Mouse (Mus musculus): ENCODE data around the gene Fbp2. TPM values are rescaled to one million over a fixed set of nuclear protein-coding genes. Genes with fewer than 3 reads are reported as not detected.
"Not testable (repeated sequence)": the region's sequence is repeated elsewhere in the genome, so short reads cannot be mapped to it uniquely, and the experiment has no call there.

The Fbp2 gene
- polyA plus RNA-seq, 1 experiment from 2014 or later, result 0.87 TPM

DNA sequence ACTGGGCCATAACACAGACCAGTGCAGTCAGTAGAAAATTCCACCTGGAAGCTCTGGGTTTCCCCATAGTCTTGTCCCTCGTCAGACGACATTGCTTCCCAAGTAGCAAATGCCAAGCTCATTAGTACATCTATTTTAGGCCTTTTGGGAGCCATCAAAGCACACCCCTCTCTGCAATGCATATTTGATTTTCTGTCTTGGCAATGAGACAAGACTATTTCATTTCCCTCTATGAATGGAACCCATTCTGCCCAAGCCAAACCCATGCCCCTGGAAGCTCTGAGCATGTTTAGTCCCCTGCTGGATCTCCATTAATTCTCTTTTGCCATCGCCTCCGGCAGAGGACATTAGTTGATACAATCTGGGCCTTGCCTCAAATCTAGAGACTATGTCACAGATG, 8.6 kb upstream of the Fbp2 start:
- ATAC-seq (ENCODE audit: low FRiP score) (peak; percentile 72), DNase-seq (ENCODE audit: low spot score) (peak; percentile 27)
- 59% methylated on average over 4 of the region's 4 CpGs for WGBS
- H3K36me3 ChIP-seq (replicated peaks; ENCODE audit: control insufficient read depth, insufficient read depth), result no peaks in the 10 kb centered on the region
- H3K4me1 ChIP-seq (replicated peaks; ENCODE audit: control insufficient read depth, insufficient read depth, low read length), result peaks cover 5% of the 10 kb centered on the region; the same call in 1 of the 2 replicates
- H3K9me3 ChIP-seq (ENCODE audit: control insufficient read depth, low read length), result no peaks in the 10 kb centered on the region
- H3K27me3 ChIP-seq (ENCODE audit: control insufficient read depth, insufficient read depth, low read length), result no peaks in the 10 kb centered on the region
- H3K27ac ChIP-seq, result peak overlapping the region; percentile 24; the same call in 1 of the 2 replicates
- H3K4me3 ChIP-seq (replicated peaks; ENCODE audit: low read length), result no peak overlapping the region
- H3K4me2 ChIP-seq (replicated peaks), result no peak overlapping the region
- no peak overlapping the region for H3K9ac ChIP-seq

GRCm38 (mm10) chr13:62865651-62866315, 7.6 kb upstream of the Fbp2 start:
- ATAC-seq (ENCODE audit: low FRiP score) (no peak), DNase-seq (ENCODE audit: low spot score) (no peak)
- no peak overlapping the region for H3K4me3 ChIP-seq (replicated peaks; ENCODE audit: low read length)
- peak overlapping the region; percentile 24; the same call in 1 of the 2 replicates for H3K27ac ChIP-seq
- H3K4me1 ChIP-seq (replicated peaks; ENCODE audit: control insufficient read depth, insufficient read depth, low read length), result peaks cover 5% of the 10 kb centered on the region; the same call in 1 of the 2 replicates
- H3K27me3 ChIP-seq (ENCODE audit: control insufficient read depth, insufficient read depth, low read length), result no peaks in the 10 kb centered on the region
- WGBS, result 63% methylated on average over 11 of the region's 11 CpGs
- H3K9ac ChIP-seq, result no peak overlapping the region
- no peaks in the 10 kb centered on the region for H3K36me3 ChIP-seq (replicated peaks; ENCODE audit: control insufficient read depth, insufficient read depth)
- no peaks in the 10 kb centered on the region for H3K9me3 ChIP-seq (ENCODE audit: control insufficient read depth, low read length)
- H3K4me2 ChIP-seq (replicated peaks), result no peak overlapping the region

DNA sequence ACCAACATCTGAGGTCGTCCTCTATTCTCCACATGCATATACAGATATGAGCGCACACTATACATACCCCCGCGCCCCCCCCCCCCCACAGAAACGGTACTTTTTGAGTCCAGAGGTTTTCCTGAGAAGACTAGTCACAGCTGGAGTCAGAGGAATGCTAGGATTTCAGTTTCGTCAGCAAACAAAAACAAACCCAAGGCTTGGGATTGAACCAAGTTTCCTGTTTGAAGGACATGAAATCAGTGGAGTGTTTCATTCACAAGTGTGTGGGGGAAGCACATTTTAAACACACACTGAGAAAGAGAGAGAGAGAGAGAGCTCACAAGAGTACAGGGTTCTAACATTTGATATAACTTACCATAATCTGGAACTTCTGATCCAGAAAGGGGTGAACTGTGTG, 5.5 kb upstream of the Fbp2 start:
- peaks cover 5% of the 10 kb centered on the region; the same call in 1 of the 2 replicates for H3K4me1 ChIP-seq (replicated peaks; ENCODE audit: control insufficient read depth, insufficient read depth, low read length)
- H3K27ac ChIP-seq, result no peak overlapping the region
- no peak for DNase-seq (ENCODE audit: low spot score)
- no peak overlapping the region for H3K4me2 ChIP-seq (replicated peaks)
- H3K9me3 ChIP-seq (ENCODE audit: control insufficient read depth, low read length), result no peaks in the 10 kb centered on the region
- H3K36me3 ChIP-seq (replicated peaks; ENCODE audit: control insufficient read depth, insufficient read depth), result no peaks in the 10 kb centered on the region
- H3K4me3 ChIP-seq (replicated peaks; ENCODE audit: low read length), result no peak overlapping the region
- no peak overlapping the region for H3K9ac ChIP-seq
- ATAC-seq (ENCODE audit: low FRiP score), result no peak
- 77% methylated on average over 6 of the region's 6 CpGs for WGBS
- H3K27me3 ChIP-seq (ENCODE audit: control insufficient read depth, insufficient read depth, low read length), result no peaks in the 10 kb centered on the region

DNA sequence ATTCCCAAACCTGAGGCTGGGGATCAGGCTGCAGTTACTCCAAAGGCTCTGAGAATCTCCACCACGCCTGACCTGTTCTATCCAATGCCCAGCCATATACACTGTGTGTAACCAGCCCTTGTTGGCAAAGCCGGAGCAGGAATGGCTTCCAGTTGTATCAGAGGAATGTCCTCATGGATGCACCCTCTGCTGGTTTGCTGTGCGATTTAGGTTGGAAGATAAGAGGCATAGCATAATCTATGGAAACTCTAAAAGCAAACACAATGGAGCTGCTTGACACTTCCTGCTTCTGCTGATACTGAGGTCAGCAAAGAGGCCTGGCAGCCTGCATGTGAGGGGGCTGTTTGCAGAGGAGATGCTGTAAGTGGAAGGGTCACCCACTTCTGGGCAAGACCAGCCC, 4.7 kb upstream of the Fbp2 start:
- H3K27ac ChIP-seq, result no peak overlapping the region

GRCm38 (mm10) chr13:62860068-62860467, 1.8 kb upstream of the Fbp2 start:
- no peaks in the 10 kb centered on the region for H3K4me1 ChIP-seq (replicated peaks; ENCODE audit: control insufficient read depth, insufficient read depth, low read length)
- H3K4me3 ChIP-seq (replicated peaks; ENCODE audit: low read length), result no peak overlapping the region
- DNase-seq (ENCODE audit: low spot score) (no peak), ATAC-seq (ENCODE audit: low FRiP score) (no peak)
- no peak overlapping the region for H3K9ac ChIP-seq
- H3K36me3 ChIP-seq (replicated peaks; ENCODE audit: control insufficient read depth, insufficient read depth), result no peaks in the 10 kb centered on the region
- no peaks in the 10 kb centered on the region for H3K9me3 ChIP-seq (ENCODE audit: control insufficient read depth, low read length)
- no peaks in the 10 kb centered on the region for H3K27me3 ChIP-seq (ENCODE audit: control insufficient read depth, insufficient read depth, low read length)
- H3K4me2 ChIP-seq (replicated peaks), result no peak overlapping the region
- WGBS, result 87% methylated on average over 4 of the region's 4 CpGs
- no peak overlapping the region for H3K27ac ChIP-seq

More for the DNA sequence above, 4.7 kb upstream of the Fbp2 start:
- no peaks in the 10 kb centered on the region for H3K36me3 ChIP-seq (replicated peaks; ENCODE audit: control insufficient read depth, insufficient read depth)
- DNase-seq (ENCODE audit: low spot score), result no peak
- H3K4me3 ChIP-seq (replicated peaks; ENCODE audit: low read length), result no peak overlapping the region
- 85% methylated on average over 3 of the region's 3 CpGs for WGBS
- H3K4me1 ChIP-seq (replicated peaks; ENCODE audit: control insufficient read depth, insufficient read depth, low read length), result peaks cover 5% of the 10 kb centered on the region; the same call in 1 of the 2 replicates
- H3K9ac ChIP-seq, result no peak overlapping the region
- no peaks in the 10 kb centered on the region for H3K27me3 ChIP-seq (ENCODE audit: control insufficient read depth, insufficient read depth, low read length)
- no peak overlapping the region for H3K4me2 ChIP-seq (replicated peaks)
- no peak for ATAC-seq (ENCODE audit: low FRiP score)
- no peaks in the 10 kb centered on the region for H3K9me3 ChIP-seq (ENCODE audit: control insufficient read depth, low read length)

GRCm38 (mm10) chr13:62859251-62859650, 1.0 kb upstream of the Fbp2 start:
- 85% methylated on average over 10 of the region's 10 CpGs for WGBS
- not testable (repeated sequence) for H3K4me3 ChIP-seq (replicated peaks; ENCODE audit: low read length); H3K9me3 ChIP-seq (ENCODE audit: control insufficient read depth, low read length)

GRCm38 (mm10) chr13:62856850-62857249, 1.4 kb downstream of the Fbp2 start:
- no peak overlapping the region for H3K4me2 ChIP-seq (replicated peaks)
- no peak overlapping the region for H3K9ac ChIP-seq
- 84% methylated on average over 14 of the region's 14 CpGs for WGBS
- H3K4me1 ChIP-seq (replicated peaks; ENCODE audit: control insufficient read depth, insufficient read depth, low read length), result no peaks in the 10 kb centered on the region
- no peaks in the 10 kb centered on the region for H3K9me3 ChIP-seq (ENCODE audit: control insufficient read depth, low read length)
- no peak overlapping the region for H3K27ac ChIP-seq
- DNase-seq (ENCODE audit: low spot score), result no peak
- H3K27me3 ChIP-seq (ENCODE audit: control insufficient read depth, insufficient read depth, low read length), result no peaks in the 10 kb centered on the region
- ATAC-seq (ENCODE audit: low FRiP score), result 0 out of 2 replicates have a peak, but pooled peaks have one; percentile 3
- no peaks in the 10 kb centered on the region for H3K36me3 ChIP-seq (replicated peaks; ENCODE audit: control insufficient read depth, insufficient read depth)
- H3K4me3 ChIP-seq (replicated peaks; ENCODE audit: low read length), result no peak overlapping the region

More at GRCm38 (mm10) chr13:62859251-62859650, 1.0 kb upstream of the Fbp2 start:
- not testable (repeated sequence) for H3K36me3 ChIP-seq (replicated peaks; ENCODE audit: control insufficient read depth, insufficient read depth); H3K9ac ChIP-seq; H3K4me2 ChIP-seq (replicated peaks); H3K27ac ChIP-seq; ATAC-seq (ENCODE audit: low FRiP score); H3K27me3 ChIP-seq (ENCODE audit: control insufficient read depth, insufficient read depth, low read length); DNase-seq (ENCODE audit: low spot score); H3K4me1 ChIP-seq (replicated peaks; ENCODE audit: control insufficient read depth, insufficient read depth, low read length)

GRCm38 (mm10) chr13:62856305-62856675, 1.9 kb downstream of the Fbp2 start:
- ATAC-seq (ENCODE audit: low FRiP score) (peak; percentile 92), DNase-seq (ENCODE audit: low spot score) (peak; percentile 87)
- Histone ChIP-seq H3K4me2 (replicated peaks) (peak overlapping the region; percentile 75), H3K27me3 (ENCODE audit: control insufficient read depth, insufficient read depth, low read length) (no peaks in the 10 kb centered on the region), H3K9ac (peak overlapping the region; percentile 48; the same call in 1 of the 2 replicates), H3K27ac (no peak overlapping the region), H3K36me3 (replicated peaks; ENCODE audit: control insufficient read depth, insufficient read depth) (no peaks in the 10 kb centered on the region), H3K4me1 (replicated peaks; ENCODE audit: control insufficient read depth, insufficient read depth, low read length) (no peaks in the 10 kb centered on the region), H3K9me3 (ENCODE audit: control insufficient read depth, low read length) (no peaks in the 10 kb centered on the region), H3K4me3 (replicated peaks; ENCODE audit: low read length) (peak overlapping the region; percentile 37)
- WGBS, result 3% methylated on average over 5 of the region's 5 CpGs

DNA sequence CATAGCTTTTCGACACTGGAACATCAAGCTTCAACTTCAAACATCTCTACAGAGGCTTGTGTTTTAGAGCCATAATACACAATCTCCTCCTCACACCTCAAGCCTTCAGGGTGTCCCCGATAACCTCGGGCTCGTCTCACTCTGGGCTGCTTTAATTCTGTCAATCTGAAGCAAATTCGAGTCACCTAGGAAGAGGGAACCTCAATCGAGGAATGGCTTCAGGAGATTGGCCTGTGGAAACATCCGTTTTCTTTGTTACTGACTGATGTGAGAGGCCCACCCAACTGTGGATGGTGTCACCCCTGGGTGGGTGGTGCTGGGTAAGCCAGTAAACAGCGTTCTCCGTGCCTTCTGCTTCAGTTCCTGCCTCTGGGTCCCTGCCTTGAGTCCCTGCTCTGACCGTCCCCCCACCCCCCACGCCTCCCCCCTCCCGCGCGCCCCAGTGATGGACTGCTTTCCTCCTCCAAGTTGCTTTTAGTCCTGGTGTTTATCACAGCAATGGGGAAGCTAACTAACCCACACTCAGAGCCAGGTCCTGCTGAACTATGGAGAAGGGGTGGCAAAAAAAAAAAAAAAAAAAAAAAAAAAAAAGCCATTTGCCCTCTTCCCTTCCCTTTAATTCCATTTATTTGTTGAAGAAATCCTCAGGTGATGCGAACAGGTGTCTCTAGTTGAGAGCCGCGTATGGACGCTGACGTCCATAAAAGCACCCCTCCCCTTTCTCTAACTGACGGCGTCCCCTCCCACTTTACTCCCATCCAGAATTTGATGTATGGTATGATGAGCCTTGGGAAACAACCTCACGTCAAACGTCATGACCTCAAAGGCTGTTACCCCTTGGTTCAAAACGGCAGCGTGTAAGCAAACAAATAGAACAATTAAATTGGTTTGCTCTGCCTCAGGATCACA, 2.6 kb downstream of the Fbp2 start:
- peak; percentile 51 for ATAC-seq (ENCODE audit: low FRiP score)
- peak overlapping the region; percentile 75 for H3K4me2 ChIP-seq (replicated peaks)
- H3K27me3 ChIP-seq (ENCODE audit: control insufficient read depth, insufficient read depth, low read length), result no peaks in the 10 kb centered on the region
- H3K9me3 ChIP-seq (ENCODE audit: control insufficient read depth, low read length), result no peaks in the 10 kb centered on the region
- peak overlapping the region; percentile 37 for H3K4me3 ChIP-seq (replicated peaks; ENCODE audit: low read length)
- peak overlapping the region; percentile 48; the same call in 1 of the 2 replicates for H3K9ac ChIP-seq
- no peaks in the 10 kb centered on the region for H3K4me1 ChIP-seq (replicated peaks; ENCODE audit: control insufficient read depth, insufficient read depth, low read length)
- no peaks in the 10 kb centered on the region for H3K36me3 ChIP-seq (replicated peaks; ENCODE audit: control insufficient read depth, insufficient read depth)
- no peak overlapping the region for H3K27ac ChIP-seq
- WGBS, result 39% methylated on average over 25 of the region's 25 CpGs
- no peak for DNase-seq (ENCODE audit: low spot score)
